Mouse (Mus musculus) stomach, embryonic 14.5 days (tissue): Measurements from ENCODE around the gene Scyl2. TPM values are rescaled to one million over a fixed set of nuclear protein-coding genes. Genes with fewer than 3 reads are reported as not detected.

Source experiments
- ATAC-seq: fragments of 200-750 bp; cut with Nextera tagmentation; 2 replicates; pipeline ENCODE4 v1.8.0; 2017; ENCODE audit warnings: low read depth, moderate TSS enrichment; ENCODE audit not compliant: insufficient number of reproducible peaks, insufficient read depth, low FRiP score
- H3K27ac ChIP-seq: fragments of 300-500 bp; sonication (generic); 2 replicates; pipeline ENCODE4 v1.5.1; 2014; ENCODE audit warnings: mild to moderate bottlenecking, low read length, moderate library complexity, mixed read lengths
- H3K27me3 ChIP-seq: fragments of 300-500 bp; sonication (generic); 2 replicates; pipeline ENCODE4 v1.6.1; 2014; ENCODE audit warnings: low read length, control low read depth, mixed read lengths; ENCODE audit not compliant: control insufficient read depth, insufficient read depth
- H3K36me3 ChIP-seq: fragments of 300-500 bp; sonication (generic); 2 replicates; pipeline ENCODE4 v1.6.1; 2014; ENCODE audit warnings: mild to moderate bottlenecking, control low read depth, low read length, moderate library complexity, mixed read lengths; ENCODE audit not compliant: control insufficient read depth, insufficient read depth
- H3K4me1 ChIP-seq: fragments of 300-500 bp; sonication (generic); 2 replicates; pipeline ENCODE4 v1.6.1; 2014; ENCODE audit warnings: low read length, control low read depth, mixed read lengths; ENCODE audit not compliant: control insufficient read depth, insufficient read depth
- H3K4me2 ChIP-seq: fragments of 300-500 bp; sonication (generic); replicated peaks from 2 replicates; pipeline ENCODE4 v1.6.1; 2014; ENCODE audit warnings: low read depth, low read length, control low read depth
- H3K4me3 ChIP-seq: fragments of 300-500 bp; sonication (generic); 2 replicates; pipeline ENCODE4 v1.5.1; 2014; ENCODE audit warnings: low read depth, low read length, control low read depth
- H3K9ac ChIP-seq: fragments of 300-500 bp; sonication (generic); replicated peaks from 2 replicates; pipeline ENCODE4 v1.6.1; 2014; ENCODE audit warnings: low read depth, mild to moderate bottlenecking, control low read depth, low read length, moderate library complexity, mixed read lengths
- H3K9me3 ChIP-seq: fragments of 300-500 bp; sonication (generic); 2 replicates; pipeline ENCODE4 v1.6.1; 2016; ENCODE audit warnings: low read depth, low read length, control low read depth; ENCODE audit not compliant: control insufficient read depth
- WGBS: fragments of 180-500 bp; shearing (Covaris S2); extraction: QIAGEN DNeasy Blood & Tissue Kit; methylation state at CpG from one replicate; pipeline ENCODE4 v1.1.7; 2014; 5-methylcytosine and 5-hydroxymethylcytosine counted together
- polyA plus RNA-seq: library from polyadenylated mRNA; unstranded; fragments of >200 nt; fragmentation: Nextera tagmentation; extraction: Ambion mirVana; gene quantifications from 2 replicates; pipeline ENCODE4 v1.2.1, GENCODE M21; 2014

Scyl2 gene
- polyA plus RNA-seq, result 15.2 and 16.1 TPM in 2 replicates

DNA sequence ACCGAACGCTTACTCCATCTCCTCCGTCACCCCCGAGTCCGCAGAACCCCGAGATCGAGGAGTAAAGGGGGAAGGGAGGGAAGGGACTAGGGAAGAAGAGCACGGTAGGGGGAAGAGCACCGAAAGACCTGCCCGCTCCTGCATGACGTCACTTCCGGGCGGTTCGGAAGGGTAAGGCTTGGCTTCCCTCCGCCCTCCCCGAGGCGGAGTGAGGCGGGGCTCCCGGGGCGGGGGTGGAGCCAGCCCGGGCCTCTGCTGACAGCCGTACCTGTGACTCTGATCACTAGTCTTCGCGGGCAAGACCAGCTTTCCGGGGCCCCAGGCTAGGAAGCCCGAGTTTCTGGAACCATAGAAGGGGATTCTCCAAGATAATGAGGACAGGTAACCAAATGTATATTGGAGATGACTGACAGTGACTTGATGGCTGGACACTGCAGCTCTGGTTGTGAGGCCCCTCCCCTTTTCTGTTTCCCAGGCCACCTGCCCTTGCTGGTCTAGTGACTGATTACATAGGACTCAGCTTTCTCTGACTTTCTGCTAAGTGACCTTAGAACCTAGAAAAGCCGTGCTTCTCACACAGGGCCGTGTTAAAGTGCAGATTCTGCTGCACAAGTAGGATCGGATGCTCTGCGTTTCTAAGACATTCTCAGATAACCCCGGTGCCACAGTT is at the start of gene Scyl2:
TSS of gene Scyl2 (minus strand) at position 147 of the 670 bp plus-strand sequence.
- peak; percentile 98 for ATAC-seq
- Histone ChIP-seq H3K36me3 (no peaks in the 10 kb centered on the region), H3K4me1 (no peaks in the 10 kb centered on the region), H3K27ac (peak within 1 kb of the TSS; percentile 72), H3K4me2 (peak within 1 kb of the TSS; percentile 55), H3K9me3 (no peaks in the 10 kb centered on the region), H3K4me3 (peak within 1 kb of the TSS; percentile 100), H3K9ac (peak within 1 kb of the TSS; percentile 95), H3K27me3 (no peaks in the 10 kb centered on the region)
- WGBS, result 4% methylated on average over 31 of the region's 31 CpGs

GRCm38 (mm10) chr10:89732001-89732794 is 46.1 kb upstream of the Scyl2 start, which contains the start of gene Actr6:
TSS of gene Actr6 (minus strand) at chr10:89732295.
- Histone ChIP-seq H3K9me3 (no peaks in the 10 kb centered on the region), H3K4me3 (peak within 1 kb of the TSS; percentile 58), H3K9ac (peak within 1 kb of the TSS; percentile 57), H3K27me3 (no peaks in the 10 kb centered on the region), H3K4me2 (peak within 1 kb of the TSS; percentile 78), H3K27ac (0 out of 2 replicates have a peak within 1 kb of the TSS, but pooled peaks have one; percentile 36), H3K36me3 (0 out of 2 replicates have a peak, but pooled peaks cover under 1% of the 10 kb centered on the region), H3K4me1 (peaks cover 5% of the 10 kb centered on the region; the same call in 1 of the 2 replicates)
- under 1% methylated on average over 49 of the region's 49 CpGs for WGBS
- peak; percentile 98 for ATAC-seq

GRCm38 (mm10) chr10:89731341-89731740 is 45.3 kb upstream of the Scyl2 start:
- H3K36me3 ChIP-seq, result peaks cover 5% of the 10 kb centered on the region; the same call in 1 of the 2 replicates
- H3K4me2 ChIP-seq, result peak overlapping the region; percentile 78
- no peak for ATAC-seq
- peak overlapping the region; percentile 57 for H3K9ac ChIP-seq
- WGBS, result 15% methylated on average over 5 of the region's 5 CpGs
- H3K4me3 ChIP-seq, result peak overlapping the region; percentile 58
- H3K27ac ChIP-seq, result no peak overlapping the region
- H3K27me3 ChIP-seq, result no peaks in the 10 kb centered on the region
- peaks cover 5% of the 10 kb centered on the region; the same call in 1 of the 2 replicates for H3K4me1 ChIP-seq
- no peaks in the 10 kb centered on the region for H3K9me3 ChIP-seq

GRCm38 (mm10) chr10:89730386-89730785 is 44.3 kb upstream of the Scyl2 start:
- H3K4me2 ChIP-seq, result no peak overlapping the region
- H3K27me3 ChIP-seq, result no peaks in the 10 kb centered on the region
- WGBS, result 81% methylated on average over 6 of the region's 6 CpGs
- H3K4me1 ChIP-seq, result peaks cover 5% of the 10 kb centered on the region; the same call in 1 of the 2 replicates
- H3K9me3 ChIP-seq, result no peaks in the 10 kb centered on the region
- H3K9ac ChIP-seq, result no peak overlapping the region
- no peak overlapping the region for H3K4me3 ChIP-seq
- ATAC-seq, result no peak
- H3K36me3 ChIP-seq, result peaks cover 9% of the 10 kb centered on the region; the same call in 1 of the 2 replicates
- H3K27ac ChIP-seq, result no peak overlapping the region

GRCm38 (mm10) chr10:89722247-89723195 is 36.4 kb upstream of the Scyl2 start:
- no peaks in the 10 kb centered on the region for H3K4me1 ChIP-seq
- H3K9ac ChIP-seq, result no peak overlapping the region
- no peaks in the 10 kb centered on the region for H3K9me3 ChIP-seq
- no peaks in the 10 kb centered on the region for H3K27me3 ChIP-seq
- peaks cover 28% of the 10 kb centered on the region for H3K36me3 ChIP-seq
- H3K4me3 ChIP-seq, result no peak overlapping the region
- H3K27ac ChIP-seq, result no peak overlapping the region
- 85% methylated on average over 14 of the region's 14 CpGs for WGBS
- H3K4me2 ChIP-seq, result no peak overlapping the region
- ATAC-seq, result no peak

GRCm38 (mm10) chr10:89720796-89721195 is 34.7 kb upstream of the Scyl2 start:
- Histone ChIP-seq H3K4me2 (no peak overlapping the region), H3K9ac (no peak overlapping the region), H3K27ac (no peak overlapping the region), H3K4me1 (no peaks in the 10 kb centered on the region), H3K36me3 (peaks cover 18% of the 10 kb centered on the region), H3K9me3 (no peaks in the 10 kb centered on the region), H3K4me3 (no peak overlapping the region), H3K27me3 (no peaks in the 10 kb centered on the region)
- WGBS, result 87% methylated on average over 3 of the region's 3 CpGs
- ATAC-seq, result no peak

GRCm38 (mm10) chr10:89720252-89720651 is 34.2 kb upstream of the Scyl2 start:
- no peak overlapping the region for H3K4me2 ChIP-seq
- H3K9ac ChIP-seq, result no peak overlapping the region
- no peak overlapping the region for H3K4me3 ChIP-seq
- peaks cover 18% of the 10 kb centered on the region for H3K36me3 ChIP-seq
- H3K27me3 ChIP-seq, result no peaks in the 10 kb centered on the region
- H3K27ac ChIP-seq, result no peak overlapping the region
- no peaks in the 10 kb centered on the region for H3K9me3 ChIP-seq
- ATAC-seq, result no peak
- H3K4me1 ChIP-seq, result no peaks in the 10 kb centered on the region

GRCm38 (mm10) chr10:89714910-89715309 is 28.8 kb upstream of the Scyl2 start:
- Histone ChIP-seq H3K4me3 (no peak overlapping the region), H3K27ac (no peak overlapping the region), H3K4me1 (no peaks in the 10 kb centered on the region), H3K9ac (no peak overlapping the region), H3K27me3 (no peaks in the 10 kb centered on the region), H3K4me2 (no peak overlapping the region), H3K9me3 (peaks cover 3% of the 10 kb centered on the region; the same call in 1 of the 2 replicates), H3K36me3 (peaks cover 14% of the 10 kb centered on the region; the same call in 1 of the 2 replicates)
- whole genome bisulfite sequencing, result 69% methylated on average over 10 of the region's 10 CpGs
- no peak for ATAC-seq
